Mouse (Mus musculus) midbrain, postnatal 0 days (tissue): ENCODE measurements around the gene Pax8. TPM values are rescaled to one million over a fixed set of nuclear protein-coding genes. Genes with fewer than 3 reads are reported as not detected.

Source experiments
- ATAC-seq: fragments of 200-750 bp; cut with Nextera tagmentation; 2 replicates; pipeline ENCODE4 v1.8.0; 2017; ENCODE audit warnings: moderate number of reproducible peaks, mild to moderate bottlenecking, moderate TSS enrichment, moderate library complexity; ENCODE audit not compliant: low FRiP score
- DNase-seq: peaks from one replicate; pipeline ENCODE4 v3.0.0-alpha.2; 2015; ENCODE audit warnings: low spot score
- H3K27ac ChIP-seq: fragments of 300-500 bp; sonication (generic); 2 replicates; pipeline ENCODE4 v1.5.1; 2014; ENCODE audit warnings: low read depth, mild to moderate bottlenecking, low read length, mixed read lengths
- H3K27me3 ChIP-seq: fragments of 300-500 bp; sonication (generic); 2 replicates; pipeline ENCODE4 v1.6.1; 2014; ENCODE audit warnings: low read length, control low read depth, mixed read lengths; ENCODE audit not compliant: insufficient read depth
- H3K36me3 ChIP-seq: fragments of 300-500 bp; sonication (generic); 2 replicates; pipeline ENCODE4 v1.6.1; 2014; ENCODE audit warnings: low read length, control low read depth, mixed read lengths; ENCODE audit not compliant: insufficient read depth
- H3K4me1 ChIP-seq: fragments of 300-500 bp; sonication (generic); 2 replicates; pipeline ENCODE4 v1.6.1; 2014; ENCODE audit warnings: mild to moderate bottlenecking, control low read depth, antibody characterized with exemption, low read length, mixed read lengths; ENCODE audit not compliant: insufficient read depth
- H3K4me2 ChIP-seq: fragments of 300-500 bp; sonication (generic); 2 replicates; pipeline ENCODE4 v1.6.1; 2014; ENCODE audit warnings: low read depth, mild to moderate bottlenecking, low read length, mixed read lengths; ENCODE audit not compliant: poor library complexity, severe bottlenecking
- H3K4me3 ChIP-seq: fragments of 300-500 bp; sonication (generic); 2 replicates; pipeline ENCODE4 v1.5.1; 2014; ENCODE audit warnings: low read depth, mild to moderate bottlenecking, low read length, moderate library complexity
- H3K9ac ChIP-seq: fragments of 300-500 bp; sonication (generic); replicated peaks from 2 replicates; pipeline ENCODE4 v1.6.1; 2014; ENCODE audit warnings: mild to moderate bottlenecking, low read length, moderate library complexity, mixed read lengths; ENCODE audit not compliant: poor library complexity, severe bottlenecking
- H3K9me3 ChIP-seq: fragments of 300-500 bp; sonication (generic); 2 replicates; pipeline ENCODE4 v1.6.1; 2016; ENCODE audit warnings: low read length, control low read depth
- CTCF ChIP-seq: IDR thresholded peaks from 2 replicates; pipeline ENCODE4 v1.5.1; 2016; ENCODE audit warnings: antibody characterized with exemption, mild to moderate bottlenecking
- WGBS: fragments of 180-500 bp; shearing (Covaris S2); extraction: QIAGEN DNeasy Blood & Tissue Kit; methylation state at CpG from one replicate; pipeline ENCODE4 v1.1.7; 2014; 5-methylcytosine and 5-hydroxymethylcytosine counted together
- polyA plus RNA-seq: library from polyadenylated mRNA; unstranded; fragments of >200 nt; fragmentation: Nextera tagmentation; extraction: Ambion mirVana; gene quantifications from 2 replicates; pipeline ENCODE4 v1.2.1, GENCODE M21; 2015
- total RNA-seq: library from RNA; depleted of rRNA; stranded (reverse); fragments of >200 nt; gene quantifications from 2 replicates; pipeline ENCODE4 v1.2.3, GENCODE M21; 2014; rRNA removed

The Pax8 gene
- total and polyA plus RNA-seq, 2 experiments from 2014 or later = 4.0 to 13.3 TPM

- no peak for TF ChIP-seq CTCF
- H3K4me3 ChIP-seq = no peak overlapping the region
- H3K9me3 ChIP-seq = no peaks in the 10 kb centered on the region
- ATAC-seq (no peak; the same call in 1 of the 2 replicates), DNase-seq (no peak)
- no peaks in the 10 kb centered on the region for H3K36me3 ChIP-seq
- H3K27me3 ChIP-seq = no peaks in the 10 kb centered on the region
- no peak overlapping the region for H3K9ac ChIP-seq
- no peak overlapping the region for H3K27ac ChIP-seq
- no peak overlapping the region for H3K4me2 ChIP-seq
- H3K4me1 ChIP-seq = no peaks in the 10 kb centered on the region
- 86% methylated on average over 5 of the region's 5 CpGs for WGBS
Measured at GRCm38 (mm10) chr2:24378747-24379450, 96.5 kb downstream of the Pax8 start.

Other genes with a start within 250 kb of the Pax8 start
- gene Il1f5, start 198.6 kb downstream of the Pax8 start, total RNA-seq = 0.55 TPM in 1 of 2 replicates, not detected in the other
- not detected in 2 replicates for gene Il1f5, start 198.6 kb downstream of the Pax8 start, polyA plus RNA-seq
- not detected in 2 replicates for gene Il1f10, start 184.4 kb downstream of the Pax8 start, total RNA-seq
- not detected in 2 replicates for gene Il1f10, start 184.4 kb downstream of the Pax8 start, polyA plus RNA-seq
- gene Il1rn, start 138.7 kb downstream of the Pax8 start, total RNA-seq = 0.60 TPM in 1 of 2 replicates, not detected in the other
- gene Il1rn, start 138.7 kb downstream of the Pax8 start, polyA plus RNA-seq = 0.07 and 0.25 TPM in 2 replicates
- gene Psd4, start 108.0 kb downstream of the Pax8 start, total RNA-seq = 0.19 and 2.1 TPM in 2 replicates
- 0.36 and 0.55 TPM in 2 replicates for gene Psd4, start 108.0 kb downstream of the Pax8 start, polyA plus RNA-seq